Mouse (Mus musculus): Measurements from ENCODE around the gene Pgap3.
A peak's percentile ranks its signal among the peaks of the same experiment; 100 is the strongest.
"Not testable (repeated sequence)": the region's sequence is repeated elsewhere in the genome, so short reads cannot be mapped to it uniquely, and the experiment has no call there.

Pgap3 gene

DNA sequence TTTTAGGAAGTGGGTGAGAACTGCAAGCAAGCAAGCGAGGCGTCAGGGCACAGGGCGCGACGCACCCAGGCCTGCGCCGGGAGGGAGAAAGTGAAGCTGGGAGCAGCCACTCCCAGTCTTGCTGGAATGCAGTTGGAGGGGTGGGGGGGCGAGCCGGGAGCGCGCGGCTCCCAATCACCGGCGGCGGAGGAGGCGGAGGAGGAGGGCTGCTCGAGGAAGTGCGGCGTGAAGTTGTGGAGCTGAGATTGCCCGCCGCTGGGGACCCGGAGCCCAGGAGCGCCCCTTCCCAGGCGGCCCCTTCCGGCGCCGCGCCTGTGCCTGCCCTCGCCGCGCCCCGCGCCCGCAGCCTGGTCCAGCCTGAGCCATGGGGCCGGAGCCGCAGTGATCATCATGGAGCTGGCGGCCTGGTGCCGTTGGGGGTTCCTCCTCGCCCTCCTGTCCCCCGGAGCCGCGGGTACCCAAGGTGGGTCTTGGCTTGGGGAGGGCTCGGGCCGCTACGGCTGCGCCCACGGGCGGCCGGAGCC, 12.0 kb upstream of the Pgap3 start, which contains the start of gene Erbb2:
Gene Erbb2 (plus strand): TSS at position 198 of the 524 bp plus-strand sequence.
- no peak for DNase-seq (ENCODE audit: low spot score in 2 of 2)

DNA sequence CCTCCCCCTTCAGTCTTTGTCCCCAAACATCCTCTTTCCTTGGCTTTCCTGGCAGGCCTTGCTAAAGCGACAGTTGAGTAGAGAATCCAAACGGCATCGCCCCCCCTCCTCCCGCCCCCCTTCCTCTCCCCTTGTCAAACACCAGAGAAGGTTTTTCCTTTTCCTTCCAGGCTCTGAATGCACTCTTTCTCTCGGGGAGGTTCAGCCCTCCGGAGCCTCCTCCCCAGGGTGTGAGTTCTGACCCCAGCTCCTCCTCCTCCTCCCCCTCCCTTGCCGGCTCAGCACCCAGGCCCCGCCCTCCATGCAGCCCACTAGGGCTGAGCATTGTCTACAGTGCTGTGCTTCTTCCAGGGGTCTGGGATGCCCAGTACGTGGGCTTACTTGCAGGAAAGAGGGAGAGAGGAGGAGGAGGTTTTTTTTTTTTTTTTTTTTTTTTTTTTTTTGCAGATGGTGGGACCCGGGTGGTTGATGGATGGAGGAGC, 9.1 kb upstream of the Pgap3 start:
- no peak for DNase-seq (ENCODE audit: low spot score in 2 of 2)

DNA sequence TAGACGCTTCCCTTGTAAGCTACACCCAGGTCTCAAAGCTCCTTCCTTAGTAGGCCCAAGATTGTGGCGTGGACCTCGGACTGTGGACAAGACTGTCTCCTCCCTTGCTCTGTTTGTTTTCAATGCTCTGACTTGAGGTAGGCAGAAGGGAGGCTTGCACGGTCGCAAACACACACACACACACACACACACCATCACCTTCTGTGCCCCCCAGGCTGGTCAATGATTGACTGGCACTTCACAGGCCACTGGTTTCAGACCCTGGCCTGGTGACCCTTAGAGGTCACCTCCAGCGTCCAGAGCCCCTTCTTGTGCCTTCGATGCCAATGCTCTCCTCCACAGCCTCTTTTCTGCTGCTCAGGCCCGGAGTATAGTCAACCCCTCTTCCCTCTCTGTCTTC, 8.6 kb upstream of the Pgap3 start:
- DNase-seq (ENCODE audit: low spot score in 2 of 2), result no peak

DNA sequence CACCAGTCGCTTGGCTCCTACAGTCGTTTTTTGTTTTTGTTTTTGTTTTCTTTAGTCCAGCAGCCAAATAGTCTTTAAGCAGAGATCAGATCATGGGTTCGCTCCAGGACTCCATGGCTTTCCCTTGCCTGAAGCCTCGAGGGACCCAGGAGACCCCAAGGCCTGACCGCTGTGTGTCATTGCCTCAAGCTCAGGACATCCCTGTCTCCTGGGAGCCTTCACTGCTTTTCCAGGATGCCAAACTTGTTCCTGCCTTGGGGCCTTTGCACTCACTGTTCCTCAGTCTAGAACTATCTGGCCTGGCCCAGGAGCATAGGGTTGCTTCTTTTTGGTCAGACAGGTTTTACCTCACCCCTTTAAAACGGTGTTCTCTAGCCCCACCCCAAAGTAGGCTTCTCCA, 6.3 kb upstream of the Pgap3 start:
- DNase-seq (ENCODE audit: low spot score in 2 of 2), result no peak

DNA sequence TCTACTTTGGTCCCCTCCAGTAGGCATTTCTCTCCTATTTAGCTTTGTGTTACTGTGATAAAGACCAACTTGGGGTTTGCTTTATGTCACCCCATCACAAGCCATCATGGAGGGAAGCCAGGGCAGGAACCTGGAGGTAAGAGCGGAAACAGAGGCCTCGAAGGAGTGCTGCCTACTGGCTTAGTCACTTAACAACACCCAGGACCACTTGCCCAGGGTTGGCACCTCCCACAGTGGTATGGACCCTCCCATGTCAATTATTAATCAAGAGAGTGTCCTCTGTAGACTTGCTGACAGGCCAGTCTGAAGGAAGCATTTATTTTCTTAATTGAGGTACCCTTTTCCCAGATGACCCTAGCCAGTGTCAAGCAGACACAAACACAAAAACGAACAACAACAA, 526 bp upstream of the Pgap3 start:
- no peak for DNase-seq (ENCODE audit: low spot score in 2 of 2)

DNA sequence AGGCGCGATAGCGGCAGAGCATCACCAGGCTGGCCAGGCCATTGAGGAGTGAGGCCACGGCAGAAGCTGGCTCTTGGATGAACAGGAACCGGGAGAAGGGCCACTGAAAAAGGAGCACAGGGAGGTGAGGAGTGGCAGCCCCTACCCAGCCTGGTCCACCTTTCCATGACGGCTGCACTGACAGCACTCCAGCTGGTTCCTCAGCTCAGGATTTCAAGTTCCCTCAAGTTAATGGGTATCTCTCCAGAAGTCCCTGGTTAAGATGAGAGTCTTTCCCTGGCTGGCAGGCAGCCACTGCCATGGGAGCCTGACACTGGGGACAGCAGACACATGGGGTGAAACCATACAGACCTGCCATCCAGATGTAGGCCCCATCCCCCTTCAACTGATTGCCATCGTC, 2.3 kb downstream of the Pgap3 start:
- no peak for DNase-seq (ENCODE audit: low spot score in 2 of 2)

DNA sequence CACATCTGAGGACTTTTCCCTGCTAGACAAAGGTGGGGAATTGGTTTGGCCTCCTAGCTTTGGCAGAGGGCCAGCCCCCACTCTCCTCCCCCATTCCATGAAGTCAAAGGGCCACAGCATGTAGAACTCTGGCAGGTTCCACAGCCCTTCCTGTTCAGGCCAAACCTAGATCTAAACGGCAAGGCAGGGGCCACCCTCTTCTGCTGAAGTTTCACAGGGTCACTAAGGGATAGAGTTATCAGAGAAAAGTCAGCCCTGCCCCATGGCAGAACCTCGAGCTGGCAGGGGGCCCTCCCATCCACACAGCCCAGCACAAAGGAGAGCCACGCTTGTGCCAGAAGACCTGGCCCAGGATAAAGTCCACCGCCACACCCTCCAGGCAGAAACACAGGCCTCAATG, 5.2 kb downstream of the Pgap3 start:
- DNase-seq (ENCODE audit: low spot score in 2 of 2), result no peak

DNA sequence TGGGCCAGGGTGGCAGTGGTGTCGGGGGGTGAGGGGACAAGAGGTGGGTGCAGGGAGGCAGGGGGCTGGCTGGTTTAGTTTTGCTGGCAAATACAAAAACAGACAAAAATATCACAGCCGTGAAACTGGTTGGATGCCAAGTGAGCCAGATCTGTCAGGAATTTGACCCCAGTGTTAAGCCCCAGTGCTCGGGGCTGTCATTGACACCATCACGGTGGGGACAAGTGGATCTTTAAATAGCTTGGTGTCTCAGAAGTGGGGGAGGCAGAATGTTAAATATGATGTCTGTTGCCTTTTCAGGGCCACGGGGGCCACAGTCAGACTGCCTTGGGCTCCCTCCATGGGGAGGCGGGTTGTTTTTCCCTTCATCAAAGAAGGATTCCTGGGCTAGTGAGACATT, 6.0 kb downstream of the Pgap3 start:
- no peak for DNase-seq (ENCODE audit: low spot score in 2 of 2)

DNA sequence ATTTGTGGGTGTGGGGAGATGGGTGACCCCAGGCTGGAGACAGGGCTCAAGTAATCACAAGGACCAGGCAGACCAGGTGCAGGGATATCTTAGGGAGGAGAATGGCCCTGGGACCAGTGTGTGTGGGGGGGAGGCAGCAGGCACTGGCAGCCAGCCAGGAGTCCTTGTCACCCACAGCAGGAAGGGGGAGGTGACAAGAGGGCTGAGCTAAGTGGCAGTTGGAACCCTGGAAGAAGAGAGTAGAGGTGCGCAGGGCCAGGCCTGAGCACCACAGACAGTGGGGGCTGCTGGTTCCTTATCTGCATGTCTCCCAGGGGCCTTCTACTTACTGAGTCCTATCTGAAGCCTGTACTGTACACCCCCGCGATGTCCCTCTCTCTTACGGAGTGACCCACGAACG, 7.0 kb downstream of the Pgap3 start:
- DNase-seq (ENCODE audit: low spot score in 2 of 2), result no peak

DNA sequence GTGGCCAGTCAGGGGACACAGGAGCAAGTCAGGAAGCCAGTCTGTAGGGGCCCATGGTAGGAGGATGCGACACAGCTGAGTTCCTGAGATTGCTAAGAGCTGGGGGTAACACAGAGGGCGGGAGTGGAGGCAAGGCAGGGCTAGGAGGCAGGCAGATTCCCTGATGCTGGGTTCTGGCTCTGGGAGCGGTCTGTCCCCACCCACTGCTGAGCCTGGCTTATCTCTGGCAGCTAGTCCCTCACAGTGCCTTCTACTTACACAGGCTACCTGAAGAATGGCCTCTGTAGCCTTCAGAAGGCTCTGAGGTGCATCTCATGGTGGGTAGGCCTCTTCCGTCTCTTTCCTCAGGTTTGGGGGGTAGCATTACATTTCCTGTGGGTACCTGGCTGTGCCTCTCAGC, 7.6 kb downstream of the Pgap3 start:
- DNase-seq (ENCODE audit: low spot score in 2 of 2), result no peak

DNA sequence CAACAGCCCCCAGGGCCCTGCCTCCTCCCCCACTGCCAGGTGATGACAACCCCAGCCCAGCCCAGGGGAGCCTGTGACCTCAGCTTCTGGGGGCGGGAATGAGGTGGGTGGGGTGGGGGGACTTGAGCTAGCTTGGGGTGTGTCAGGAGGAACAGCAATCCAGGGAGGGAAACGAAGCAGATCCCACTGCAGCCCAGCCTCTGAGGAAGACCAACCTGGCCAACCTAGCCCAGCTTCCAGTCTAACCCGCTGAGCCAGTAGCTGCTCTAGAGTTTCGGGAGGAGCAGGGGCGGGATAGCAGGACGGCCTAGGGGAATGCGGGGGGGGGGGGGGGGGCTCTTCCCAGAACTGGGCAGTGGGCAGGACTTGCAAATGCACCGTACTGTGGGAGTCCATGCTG, 8.3 kb downstream of the Pgap3 start:
- no peak for DNase-seq (ENCODE audit: low spot score in 2 of 2)

DNA sequence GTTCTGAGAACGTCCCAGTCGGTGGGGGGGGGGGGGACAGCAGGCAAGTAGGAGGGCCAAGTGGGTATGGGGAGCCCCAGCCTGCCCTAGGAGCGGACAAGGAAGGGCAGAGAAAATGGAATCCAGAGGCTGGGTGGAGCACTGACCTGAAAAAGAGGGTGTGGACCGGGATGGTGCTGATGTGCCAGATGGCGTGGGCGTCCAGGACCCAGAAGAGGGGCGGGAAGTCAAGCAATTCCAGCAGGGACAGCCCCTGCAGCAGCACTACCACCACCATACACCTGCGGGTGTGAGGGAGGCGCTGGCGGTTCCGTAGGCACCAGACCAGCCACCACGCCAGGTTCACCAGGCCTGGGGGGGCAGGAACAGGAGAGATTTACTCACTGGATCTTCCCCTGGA, 10.1 kb downstream of the Pgap3 start:
- DNase-seq (ENCODE audit: low spot score in 2 of 2), result no peak

DNA sequence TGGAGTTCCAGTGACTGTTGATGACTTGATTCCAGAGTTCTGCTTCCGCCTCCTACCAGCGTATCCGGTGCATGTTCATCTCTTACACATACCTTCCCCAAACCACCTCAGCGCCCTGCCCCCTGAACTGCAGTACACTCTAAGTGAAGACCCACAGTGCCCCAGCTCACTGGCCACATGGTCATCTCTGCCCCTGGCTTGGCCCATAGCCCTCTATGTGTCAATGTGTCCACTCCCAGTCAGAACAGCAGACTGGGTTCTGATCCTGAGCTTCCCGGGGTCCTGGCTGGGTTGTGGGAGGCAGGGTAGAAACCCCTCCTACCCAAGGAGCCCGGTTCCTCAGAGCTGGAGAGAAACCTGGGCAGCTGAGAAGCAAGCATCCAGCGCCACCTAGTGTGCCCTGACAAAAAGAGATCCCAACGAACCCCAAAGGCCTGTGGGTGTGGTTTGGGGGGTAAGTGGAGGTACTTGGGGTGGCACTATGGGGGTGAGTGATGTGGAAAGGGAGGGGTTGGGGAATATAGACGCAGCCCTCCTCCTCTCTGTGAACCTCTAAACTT, 11.0 kb downstream of the Pgap3 start:
- DNase-seq (ENCODE audit: low spot score in 2 of 2), result peak; percentile 74 to 77

DNA sequence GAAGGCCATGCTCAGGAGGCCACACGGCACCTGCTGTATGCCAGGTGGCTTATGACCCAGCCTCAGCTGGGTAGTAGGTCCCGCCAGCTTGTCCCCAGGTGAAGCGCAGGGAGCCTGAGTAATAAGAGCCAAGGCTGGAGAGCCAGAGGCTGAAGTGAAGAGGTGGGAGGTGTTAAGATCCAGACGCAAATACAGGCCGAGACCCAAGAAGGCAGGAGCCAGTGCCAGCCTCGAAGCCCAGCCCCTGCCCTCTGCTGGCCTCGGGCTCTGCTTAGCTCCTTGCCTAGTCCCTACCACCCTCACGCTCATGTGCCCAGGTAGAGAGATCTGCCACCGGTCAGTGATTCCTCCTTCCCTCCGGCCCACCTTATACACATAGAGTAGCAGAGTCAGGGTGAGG, 12.0 kb downstream of the Pgap3 start:
- no peak for DNase-seq (ENCODE audit: low spot score in 2 of 2)

DNA sequence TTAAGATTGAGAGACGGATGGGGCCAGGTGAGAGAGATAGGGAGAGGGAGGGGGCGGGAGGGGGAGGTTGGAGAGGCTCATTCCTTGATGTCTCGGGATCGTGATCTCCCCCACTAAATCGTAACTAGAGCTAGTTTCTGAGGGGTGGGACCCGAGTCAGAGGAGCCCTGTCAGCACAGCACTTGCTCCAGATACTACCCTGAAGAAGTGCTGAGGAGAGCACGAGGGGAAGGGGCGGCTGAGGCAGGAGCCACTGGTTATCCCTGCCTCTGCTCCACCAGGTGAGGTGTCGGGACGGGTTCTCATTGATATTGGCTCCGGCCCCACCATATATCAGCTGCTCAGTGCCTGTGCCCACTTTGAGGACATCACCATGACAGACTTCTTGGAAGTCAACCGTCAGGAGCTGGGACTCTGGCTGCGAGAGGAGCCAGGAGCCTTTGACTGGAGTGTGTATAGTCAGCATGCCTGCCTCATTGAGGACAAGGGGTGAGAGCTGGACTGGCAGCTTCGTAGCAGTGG, 13.2 kb downstream of the Pgap3 start:
- DNase-seq (ENCODE audit: low spot score in 2 of 2), result no peak

DNA sequence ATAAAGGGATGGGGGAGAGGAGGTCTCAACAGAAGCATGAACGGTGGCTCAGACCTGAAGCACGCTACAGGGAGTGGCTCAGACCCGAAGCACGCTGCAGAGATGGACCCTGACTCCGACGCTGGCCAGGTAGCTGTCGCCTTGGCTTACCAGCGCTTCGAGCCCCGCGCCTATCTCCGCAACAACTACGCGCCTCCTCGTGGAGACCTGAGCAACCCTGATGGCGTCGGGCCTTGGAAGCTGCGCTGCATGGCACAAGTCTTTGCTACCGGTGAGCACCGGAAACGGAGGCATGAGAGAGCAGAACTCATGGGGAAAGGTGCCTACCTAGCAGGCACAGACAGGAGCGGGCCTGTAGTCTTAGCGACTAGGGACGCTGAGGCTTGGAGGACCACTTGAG, 13.7 kb downstream of the Pgap3 start:
- no peak for DNase-seq (ENCODE audit: low spot score in 2 of 2)

DNA sequence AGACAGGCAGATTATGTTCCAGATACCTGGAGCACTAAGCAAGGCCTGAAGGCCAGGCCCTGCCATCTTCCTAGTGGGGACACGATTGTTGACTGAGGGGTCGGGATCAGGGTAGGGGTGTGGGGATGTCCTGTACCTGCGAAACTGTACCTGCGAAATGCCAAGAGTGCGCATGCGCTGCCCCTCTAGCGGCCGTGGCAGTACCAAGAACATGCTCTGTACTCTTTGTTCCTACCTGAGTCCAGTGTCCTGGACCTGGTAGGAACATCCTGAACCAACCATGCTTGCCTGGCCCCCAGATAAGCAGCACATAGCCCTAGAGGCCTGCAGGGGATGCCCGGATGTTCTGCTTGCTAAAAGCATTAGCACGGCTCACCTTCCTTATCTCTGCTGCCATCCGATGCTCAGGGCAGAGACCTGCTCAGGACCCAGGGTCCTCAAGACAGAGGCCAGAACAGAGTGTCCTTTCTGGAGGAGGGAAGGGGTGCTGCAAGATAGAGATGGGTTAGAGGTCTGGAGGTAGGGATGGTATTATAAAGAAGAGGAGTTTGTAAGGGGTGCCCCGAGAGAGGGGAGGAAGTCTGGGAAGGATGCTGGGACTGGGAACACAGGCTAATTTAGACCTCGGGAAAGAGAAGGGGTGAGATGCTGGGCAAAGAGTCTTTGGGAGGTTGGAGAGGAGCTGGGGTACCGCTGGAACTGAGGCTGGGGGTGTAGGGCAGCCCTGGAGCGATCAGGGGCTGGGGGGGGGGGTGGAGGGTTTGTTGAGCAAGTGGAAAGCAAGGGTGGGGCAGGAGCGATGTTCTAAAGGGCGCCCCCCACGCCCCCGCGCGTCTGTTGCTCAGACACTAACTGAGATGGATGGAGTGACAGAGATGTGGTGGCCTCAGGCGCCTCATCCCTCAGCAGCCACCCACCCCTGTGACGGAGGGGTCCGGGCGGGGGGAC, 14.4 kb downstream of the Pgap3 start, which contains the start of gene Pnmt:
Gene Pnmt (plus strand): TSS at position 813 of the 948 bp plus-strand sequence.
- DNase-seq (ENCODE audit: low spot score in 2 of 2), result no peak

DNA sequence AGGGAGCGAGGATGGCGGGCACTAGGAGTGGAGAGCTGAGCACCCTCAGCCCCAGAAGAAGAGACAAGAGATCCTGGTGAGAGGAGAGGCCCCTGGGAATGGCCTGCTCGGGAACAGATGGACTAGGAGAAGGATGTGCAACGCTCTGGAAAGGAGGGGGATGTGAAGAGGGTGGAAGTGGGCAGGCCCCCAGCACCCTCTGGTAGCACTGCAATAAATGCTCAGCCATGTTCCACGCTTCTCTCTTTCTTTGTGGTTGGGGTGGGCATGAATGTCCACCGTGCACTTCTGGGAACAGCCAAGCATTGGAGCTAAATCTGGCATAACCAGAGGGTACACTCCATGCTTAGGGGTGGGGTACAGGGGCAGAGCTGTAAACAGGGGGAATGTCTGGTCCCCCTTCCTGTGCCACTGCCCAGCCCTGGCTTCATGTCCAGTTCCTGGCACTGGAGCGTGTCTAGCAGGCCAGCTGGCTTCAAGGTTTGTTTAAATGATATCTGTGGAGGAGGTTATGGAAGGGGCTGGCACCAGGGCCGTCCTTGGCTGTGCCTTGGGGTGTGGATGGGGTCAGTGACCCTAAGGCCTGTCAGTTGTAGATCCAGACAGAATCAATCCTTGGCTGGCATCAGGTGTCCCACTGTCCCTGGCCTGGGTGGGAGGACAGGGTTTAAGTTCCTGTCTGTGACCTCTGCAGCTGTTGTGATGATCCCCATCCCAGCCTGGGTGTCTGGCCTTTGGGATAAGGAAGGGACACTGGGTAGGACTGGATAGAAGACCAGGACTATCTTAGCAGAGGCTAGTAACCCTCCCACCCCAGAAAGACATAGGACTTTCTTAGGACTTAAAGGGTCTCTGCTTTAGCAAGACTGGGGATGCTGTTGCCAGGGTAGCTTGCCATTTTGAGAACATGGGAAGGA, 15.3 kb downstream of the Pgap3 start:
- no peak for DNase-seq (ENCODE audit: low spot score in 2 of 2)

DNA sequence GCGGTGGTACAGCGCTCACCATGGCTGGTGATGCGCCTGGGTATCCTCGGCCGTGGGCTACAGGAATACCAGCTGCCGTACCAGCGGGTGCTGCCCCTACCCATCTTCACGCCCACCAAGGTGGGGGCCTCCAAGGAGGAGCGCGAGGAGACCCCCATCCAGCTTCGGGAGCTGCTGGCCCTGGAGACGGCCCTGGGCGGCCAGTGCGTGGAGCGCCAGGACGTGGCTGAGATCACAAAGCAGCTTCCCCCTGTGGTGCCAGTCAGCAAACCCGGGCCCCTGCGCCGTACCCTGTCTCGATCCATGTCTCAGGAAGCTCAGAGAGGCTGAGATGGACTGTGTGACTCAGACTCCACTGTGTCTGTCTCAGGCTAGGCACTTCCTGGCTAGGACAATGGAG, 16.1 kb downstream of the Pgap3 start:
- DNase-seq (ENCODE audit: low spot score in 2 of 2), result no peak

DNA sequence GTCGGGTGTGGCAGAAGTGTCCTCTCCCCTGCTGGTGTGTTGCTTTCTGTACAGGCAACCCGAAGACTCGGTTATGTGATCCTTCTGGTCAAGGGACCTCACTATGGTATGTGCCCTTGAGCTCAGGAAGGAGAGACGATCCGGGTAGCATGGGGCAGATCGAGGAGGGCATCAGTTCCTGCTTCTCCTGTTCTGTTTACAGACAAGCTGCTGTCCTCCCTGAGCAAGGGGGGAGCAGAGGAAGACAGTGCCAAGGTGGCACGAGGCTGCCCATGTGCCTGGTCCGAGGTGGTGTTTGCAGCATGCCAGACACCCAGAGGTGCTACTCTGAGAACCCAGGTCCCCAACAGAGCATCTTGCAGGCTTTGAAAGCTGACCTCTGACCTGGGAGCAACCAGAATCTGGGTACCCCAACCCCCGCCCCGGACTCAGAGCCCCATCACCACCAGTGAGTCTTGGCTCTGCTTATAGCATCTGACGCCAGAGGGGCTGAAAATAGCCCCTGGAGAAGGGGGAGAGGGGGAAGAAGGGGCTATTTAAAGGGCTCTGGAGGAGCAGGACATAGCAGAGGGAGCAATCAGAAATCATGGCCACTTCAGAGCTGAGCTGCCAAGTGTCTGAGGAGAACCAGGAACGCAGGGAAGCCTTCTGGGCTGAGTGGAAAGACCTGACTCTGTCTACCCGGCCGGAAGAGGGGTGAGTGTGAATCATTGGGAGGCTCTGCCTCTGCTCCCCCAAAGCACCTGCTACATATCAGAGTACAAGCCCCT, 16.8 kb downstream of the Pgap3 start, which contains the start of gene Tcap:
Gene Tcap (plus strand): TSS at position 551 of the 770 bp plus-strand sequence.
- no peak for DNase-seq (ENCODE audit: low spot score in 2 of 2)

DNA sequence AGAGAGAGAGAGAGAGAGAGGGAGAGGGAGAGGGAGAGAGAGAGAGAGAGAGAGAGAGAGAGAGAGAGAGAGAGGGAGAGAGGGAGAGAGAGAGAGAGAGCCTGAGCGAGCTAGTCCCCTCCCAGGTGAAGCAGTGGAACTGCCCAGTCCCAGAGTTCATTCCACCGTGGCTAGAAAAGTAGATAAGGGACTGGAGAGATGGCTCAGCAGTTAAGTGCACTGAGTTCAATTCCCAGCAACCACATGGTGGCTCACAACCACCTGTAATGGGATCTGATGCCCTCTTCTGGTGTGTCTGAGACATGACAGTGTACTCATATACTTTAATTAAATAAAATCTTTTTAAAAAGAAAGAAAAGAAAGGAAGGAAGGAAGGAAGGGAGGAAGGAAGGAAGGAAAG, 17.9 kb downstream of the Pgap3 start:
- DNase-seq (ENCODE audit: low spot score in 2 of 2), result not testable (repeated sequence)

Data from right cerebral cortex, adult 2 months (tissue).